Mouse (Mus musculus) layer of hippocampus, adult 11-12 months (tissue): Measurements from ENCODE around the gene Meis2.

Experiments
- DNase-seq: peaks from one replicate; pipeline ENCODE4 v3.0.0; 2022; ENCODE audit warnings: low spot score

The Meis2 gene

DNA sequence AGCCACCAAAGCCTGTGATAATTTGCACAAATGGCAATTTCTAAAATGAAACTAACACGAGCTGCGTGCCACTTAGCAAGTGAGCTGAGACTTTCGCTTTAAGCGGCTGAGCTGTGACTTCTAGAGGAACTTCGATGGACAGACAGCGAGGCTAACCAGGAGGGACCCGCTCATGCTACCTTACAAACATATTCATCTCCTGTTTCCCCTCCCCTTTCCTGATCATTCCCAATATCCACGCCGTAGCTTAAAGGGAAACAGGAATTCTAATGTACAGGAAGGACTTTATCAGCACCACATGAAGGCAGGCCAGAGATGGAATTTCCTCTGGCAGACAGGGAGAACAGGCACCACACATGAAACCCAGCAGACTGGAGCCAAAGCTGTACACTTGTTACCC lies 15.9 kb downstream of the Meis2 start:
- DNase-seq = no peak

DNA sequence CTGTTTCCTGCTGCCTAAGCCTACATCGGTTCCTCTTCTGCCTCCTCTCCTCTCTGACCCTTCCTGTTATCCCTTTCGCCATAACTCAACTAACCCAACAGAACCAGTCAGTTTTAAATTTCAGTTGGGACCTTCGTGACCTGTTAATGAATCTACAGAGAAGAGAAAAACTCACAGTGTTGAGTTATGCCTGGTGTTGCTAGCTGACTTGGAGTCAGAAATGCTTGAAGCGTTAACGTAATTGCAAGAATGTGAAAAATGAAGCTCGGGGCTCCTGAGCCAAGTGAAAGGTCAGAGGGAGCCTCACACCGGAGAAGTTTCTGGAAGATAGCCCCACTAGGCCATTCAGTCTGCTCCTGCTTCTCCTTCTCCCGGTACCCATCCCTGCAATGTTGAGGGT lies 18.3 kb downstream of the Meis2 start:
- DNase-seq = no peak

- DNase-seq = no peak
Measured at GRCm38 (mm10) chr2:116045048-116045447, 20.6 kb downstream of the Meis2 start.

DNA sequence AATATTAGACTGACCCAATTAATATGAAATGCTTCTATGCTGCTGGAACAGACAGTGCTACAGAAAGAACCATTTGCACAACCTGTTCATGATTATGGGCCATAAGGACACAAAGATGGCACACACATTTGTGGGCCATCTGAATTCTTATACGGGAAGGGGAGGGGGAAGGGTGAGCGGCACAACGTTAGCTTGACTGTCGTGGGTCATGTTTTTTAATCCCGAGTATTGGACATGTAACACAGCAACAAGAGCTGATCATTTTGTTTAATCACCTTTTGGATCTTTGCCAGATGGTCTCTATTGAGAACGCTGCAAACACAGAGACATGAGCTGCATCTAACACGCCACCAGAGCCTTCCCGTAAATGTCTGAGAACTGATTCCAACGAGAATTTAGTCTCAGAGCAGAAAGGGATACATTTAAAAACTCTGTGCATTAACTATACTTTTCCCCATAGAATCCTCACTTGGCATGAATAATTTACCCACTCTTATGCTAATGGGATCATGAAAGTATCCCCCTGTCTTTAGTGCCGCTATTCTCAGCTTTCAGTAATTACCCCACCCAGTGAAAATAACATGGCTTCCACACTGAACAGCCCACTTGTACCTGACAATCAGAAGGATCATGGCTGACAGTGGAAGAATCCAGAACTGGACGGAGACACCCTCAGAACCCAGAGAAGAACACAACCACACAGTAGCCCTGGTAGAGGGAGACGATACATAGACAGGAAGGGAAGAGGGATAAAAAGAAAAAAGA lies 22.5 kb downstream of the Meis2 start:
- no peak for DNase-seq

- DNase-seq = no peak
Measured at GRCm38 (mm10) chr2:116042447-116042846, 23.2 kb downstream of the Meis2 start.

DNA sequence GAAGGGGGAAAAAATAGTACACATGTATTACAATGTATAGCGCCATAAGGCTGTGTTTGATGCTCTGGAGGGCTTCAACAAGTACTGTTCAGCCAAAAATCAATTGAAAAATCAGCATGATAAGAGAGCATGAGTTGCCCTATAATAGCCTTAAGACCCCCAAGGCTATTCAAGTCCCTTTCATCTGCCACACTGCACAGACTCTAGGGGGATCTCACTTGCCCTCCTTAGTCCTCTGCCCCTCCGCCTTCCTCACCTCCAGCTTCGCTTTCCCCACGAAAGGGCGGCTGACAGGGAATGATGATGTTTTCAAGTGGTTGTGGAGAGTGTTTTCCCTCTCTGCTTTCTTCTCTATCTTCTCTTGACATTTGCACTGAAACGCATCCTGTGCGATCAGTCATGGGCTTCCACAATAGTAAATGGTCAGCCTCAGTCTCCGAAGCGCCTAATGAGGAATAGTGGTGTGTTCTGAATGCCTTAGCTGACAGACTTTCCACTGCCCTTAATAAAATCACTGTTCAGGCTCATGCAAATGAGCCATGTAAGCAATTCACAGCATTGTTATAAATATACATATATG lies 23.9 kb downstream of the Meis2 start:
- DNase-seq = no peak

- no peak for DNase-seq
Measured at GRCm38 (mm10) chr2:116035345-116035744, 30.3 kb downstream of the Meis2 start.

DNA sequence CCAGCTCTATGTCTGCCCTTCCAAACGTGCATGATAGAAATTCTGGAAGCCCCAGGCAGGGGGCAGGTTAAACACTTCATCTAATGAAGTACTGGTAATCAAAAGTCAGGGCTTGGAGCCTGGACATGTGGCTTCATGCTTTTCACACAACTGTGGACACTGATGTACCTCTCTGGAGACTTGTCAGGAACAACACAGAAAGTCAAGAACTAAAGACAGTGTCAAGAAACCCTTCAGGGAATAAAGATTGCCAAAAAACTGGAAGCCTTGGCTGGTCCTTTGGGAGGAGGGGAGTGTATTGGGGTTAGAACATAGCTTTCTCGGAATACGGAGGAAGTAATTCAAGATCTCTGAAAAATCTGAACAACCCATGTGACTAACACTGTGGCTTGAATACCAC lies 37.5 kb downstream of the Meis2 start:
- no peak for DNase-seq

DNA sequence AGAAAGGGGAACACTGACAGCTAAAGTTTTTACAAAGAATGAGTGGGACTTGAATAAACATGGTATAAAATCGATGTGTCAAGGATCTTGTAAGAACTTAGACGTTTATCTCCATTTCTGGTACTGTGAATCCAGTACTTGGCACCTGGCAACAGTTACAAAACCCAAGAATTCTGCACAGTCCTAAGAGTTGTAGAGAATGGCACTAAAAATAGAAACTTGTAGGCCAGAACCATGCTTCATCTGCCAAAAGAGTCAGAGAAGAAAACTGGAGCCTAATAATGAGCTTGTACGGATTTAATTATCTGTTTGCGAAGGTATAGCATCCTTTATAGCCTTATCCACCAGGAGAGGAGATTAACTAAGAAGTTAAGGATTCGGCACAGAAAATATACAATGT lies 42.8 kb downstream of the Meis2 start:
- DNase-seq = no peak

DNA sequence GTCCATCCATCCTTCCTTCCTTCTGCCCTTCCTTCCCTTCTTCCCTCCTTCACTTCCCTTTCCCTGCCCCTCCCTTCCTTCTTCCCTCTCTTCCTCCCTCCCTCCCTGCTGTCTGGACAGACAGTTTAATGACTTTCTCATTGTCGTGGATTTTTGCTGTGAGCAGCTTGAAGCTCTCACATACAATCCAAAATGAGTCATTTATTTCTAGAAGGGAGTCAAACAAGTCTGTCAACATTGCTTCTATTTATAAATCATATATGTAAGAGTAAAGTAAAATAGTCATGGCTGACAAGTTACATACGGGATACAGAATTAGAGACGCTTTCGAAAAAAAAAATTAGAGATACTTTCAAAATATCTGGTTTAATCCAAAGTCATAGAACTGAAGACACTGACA lies 43.7 kb downstream of the Meis2 start:
- DNase-seq = no peak

DNA sequence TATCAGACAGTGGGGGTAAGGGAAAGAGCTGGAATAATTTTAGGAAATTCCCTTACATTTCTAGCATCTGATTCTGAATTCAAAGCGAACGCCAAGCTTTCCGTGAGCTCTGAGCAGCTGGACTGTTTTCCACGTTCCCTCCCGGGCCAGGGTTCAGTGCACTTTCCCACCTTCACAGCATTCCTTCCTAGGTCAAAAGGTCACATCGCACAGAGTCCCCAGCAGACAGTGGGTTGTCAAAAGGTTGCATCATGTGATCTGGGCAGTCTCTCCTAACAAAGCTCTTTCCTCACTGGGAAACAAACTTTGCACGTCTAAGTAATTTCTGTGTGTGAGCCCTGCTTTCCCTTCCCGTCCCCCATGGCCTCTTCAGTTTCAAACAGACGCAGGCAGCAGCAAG lies 44.6 kb downstream of the Meis2 start:
- DNase-seq = no peak

DNA sequence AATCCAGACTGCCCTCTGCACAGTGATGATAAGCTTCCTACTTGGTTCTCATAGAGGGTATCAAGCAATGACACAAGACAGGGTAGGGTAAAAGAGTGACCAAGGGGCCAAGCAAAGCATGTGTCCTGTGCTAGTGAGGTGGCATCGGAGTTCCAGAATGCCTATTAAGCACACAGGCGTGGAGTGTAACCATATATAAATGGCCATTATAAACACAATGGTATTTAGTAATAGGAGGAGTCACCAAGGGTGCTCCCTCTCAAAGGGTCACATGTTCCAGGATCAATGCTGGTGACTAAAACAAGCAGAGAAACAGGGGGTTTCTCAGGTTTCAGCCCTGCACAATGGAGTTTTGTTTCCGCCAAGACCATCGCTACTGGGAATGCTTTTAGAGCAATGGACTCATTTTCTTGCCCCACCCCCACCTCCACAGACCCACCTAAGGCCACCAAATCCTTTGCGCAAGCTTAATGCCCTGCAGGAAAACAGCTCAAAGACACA lies 45.1 kb downstream of the Meis2 start:
- no peak for DNase-seq

- DNase-seq = no peak
Measured at GRCm38 (mm10) chr2:116019959-116020358, 45.7 kb downstream of the Meis2 start.

- no peak for DNase-seq
Measured at GRCm38 (mm10) chr2:116019466-116019794, 46.2 kb downstream of the Meis2 start.

GRCm38 (mm10) chr2:116018781-116019465 lies 46.7 kb downstream of the Meis2 start:
- no peak for DNase-seq

DNA sequence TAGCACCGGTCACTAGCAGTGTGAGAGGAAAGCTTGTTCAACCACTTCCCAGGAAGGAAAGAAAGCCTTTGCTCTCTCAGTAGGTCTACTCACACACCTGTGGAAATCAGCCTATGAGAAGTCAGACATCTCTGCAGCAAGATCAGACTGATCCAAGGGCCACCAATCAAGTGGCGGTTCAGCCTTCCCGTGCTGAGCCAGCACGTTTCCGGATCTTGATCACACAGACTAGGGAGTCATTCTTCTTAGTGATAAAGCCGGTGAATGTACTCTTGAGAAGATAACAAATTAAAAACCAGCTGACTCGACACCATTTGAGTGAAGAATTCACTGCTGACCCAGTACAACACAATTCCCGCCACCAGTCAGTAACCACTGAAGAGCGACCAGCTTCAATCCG lies 50.1 kb downstream of the Meis2 start:
- no peak for DNase-seq

- no peak for DNase-seq
Measured at GRCm38 (mm10) chr2:116010469-116010868, 55.2 kb downstream of the Meis2 start.

DNA sequence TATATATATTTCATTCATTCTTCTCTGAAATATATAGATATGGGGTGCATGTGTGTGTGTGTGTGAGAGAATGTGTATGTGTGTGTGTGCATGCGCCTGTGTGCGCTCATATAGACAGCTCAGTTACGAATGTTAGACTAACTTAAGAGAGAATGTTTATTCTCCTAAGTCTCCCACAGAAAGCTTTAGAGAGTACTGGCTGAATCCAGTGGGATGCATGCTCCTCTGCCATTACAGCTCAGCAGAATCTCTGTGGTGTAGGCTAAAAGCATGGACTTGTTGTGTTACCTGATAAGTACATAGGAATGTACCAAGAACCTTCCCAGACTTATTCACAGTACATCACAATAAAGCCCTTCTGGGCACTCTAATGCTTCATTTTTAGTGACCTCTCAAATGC lies 55.6 kb downstream of the Meis2 start:
- no peak for DNase-seq

GRCm38 (mm10) chr2:116009097-116009970 lies 56.3 kb downstream of the Meis2 start:
- DNase-seq = no peak

DNA sequence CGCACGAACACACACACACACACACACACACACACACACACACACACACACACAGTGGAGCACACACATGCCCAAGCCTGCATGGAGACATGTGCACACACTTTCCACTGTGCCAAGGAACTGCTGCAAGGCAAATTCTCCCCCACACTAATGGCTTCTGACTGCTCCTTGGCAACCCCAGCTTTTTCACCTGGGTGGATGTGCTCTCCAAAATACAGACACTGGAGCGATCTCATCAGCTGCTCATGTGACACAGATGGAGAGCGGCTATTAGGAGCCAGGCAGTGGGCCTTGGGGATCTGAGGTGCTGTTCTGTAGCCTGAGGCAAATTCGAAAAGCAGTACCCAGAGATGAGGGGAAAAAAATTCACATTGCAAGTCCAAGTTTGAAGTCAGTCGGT lies 63.3 kb downstream of the Meis2 start:
- DNase-seq = no peak

GRCm38 (mm10) chr2:116001352-116002138 lies 64.1 kb downstream of the Meis2 start:
- no peak for DNase-seq

- no peak for DNase-seq
Measured at GRCm38 (mm10) chr2:116000514-116000913, 65.1 kb downstream of the Meis2 start.
